Mouse (Mus musculus): ENCODE measurements around the gene Olfr65. TPM values are rescaled to one million over a fixed set of nuclear protein-coding genes. Genes with fewer than 3 reads are reported as not detected.

Olfr65 gene
- not detected in 2 replicates for polyA plus RNA-seq (2012; rRNA removed)

GRCm38 (mm10) chr7:103903187-103903586, at the start of gene Olfr65:
Olfr65 (plus strand) TSS chr7:103903487.
- H3K27ac ChIP-seq (ENCODE audit: control insufficient read depth, insufficient read depth, low read depth, low read length) = no peak within 1 kb of the TSS
- no peak within 1 kb of the TSS for H3K4me3 ChIP-seq (ENCODE audit: control insufficient read depth, low read depth, low read length)
- TF ChIP-seq POLR2A (IDR thresholded peaks at IDR 0.05; ENCODE audit: control insufficient read depth, low read depth, low read length) (no peak), CTCF (IDR thresholded peaks at IDR 0.05; ENCODE audit: control insufficient read depth, insufficient read depth, insufficient replicate concordance, low read depth, low read length) (no peak)
- no peaks in the 10 kb centered on the region for H3K4me1 ChIP-seq (ENCODE audit: control insufficient read depth, insufficient read depth, low read length)
- no peaks in the 10 kb centered on the region for H3K36me3 ChIP-seq (ENCODE audit: control insufficient read depth, insufficient read depth, low read length)
- no peaks in the 10 kb centered on the region for H3K27me3 ChIP-seq (ENCODE audit: control insufficient read depth, insufficient read depth, low read length)

- Histone ChIP-seq H3K27ac (ENCODE audit: control insufficient read depth, insufficient read depth, low read depth, low read length) (no peak overlapping the region), H3K4me3 (ENCODE audit: control insufficient read depth, low read depth, low read length) (no peak overlapping the region), H3K4me1 (ENCODE audit: control insufficient read depth, insufficient read depth, low read length) (no peaks in the 10 kb centered on the region), H3K27me3 (ENCODE audit: control insufficient read depth, insufficient read depth, low read length) (no peaks in the 10 kb centered on the region), H3K36me3 (ENCODE audit: control insufficient read depth, insufficient read depth, low read length) (no peaks in the 10 kb centered on the region)
- TF ChIP-seq POLR2A (IDR thresholded peaks at IDR 0.05; ENCODE audit: control insufficient read depth, low read depth, low read length) = no peak
- no peak for TF ChIP-seq CTCF (IDR thresholded peaks at IDR 0.05; ENCODE audit: control insufficient read depth, insufficient read depth, insufficient replicate concordance, low read depth, low read length)
These were observed 48.6 kb upstream of the Olfr65 start for GRCm38 (mm10) chr7:103854669-103855068.

- Histone ChIP-seq H3K27me3 (ENCODE audit: control insufficient read depth, insufficient read depth, low read length) (no peaks in the 10 kb centered on the region), H3K27ac (ENCODE audit: control insufficient read depth, insufficient read depth, low read depth, low read length) (no peak overlapping the region), H3K36me3 (ENCODE audit: control insufficient read depth, insufficient read depth, low read length) (no peaks in the 10 kb centered on the region), H3K4me1 (ENCODE audit: control insufficient read depth, insufficient read depth, low read length) (no peaks in the 10 kb centered on the region), H3K4me3 (ENCODE audit: control insufficient read depth, low read depth, low read length) (no peak overlapping the region)
- no peak for TF ChIP-seq POLR2A (IDR thresholded peaks at IDR 0.05; ENCODE audit: control insufficient read depth, low read depth, low read length)
- TF ChIP-seq CTCF (IDR thresholded peaks at IDR 0.05; ENCODE audit: control insufficient read depth, insufficient read depth, insufficient replicate concordance, low read depth, low read length) = no peak
These were observed 44.2 kb upstream of the Olfr65 start for GRCm38 (mm10) chr7:103859076-103859475.

- no peaks in the 10 kb centered on the region for H3K27me3 ChIP-seq (ENCODE audit: control insufficient read depth, insufficient read depth, low read length)
- H3K27ac ChIP-seq (ENCODE audit: control insufficient read depth, insufficient read depth, low read depth, low read length) = no peak overlapping the region
- TF ChIP-seq CTCF (IDR thresholded peaks at IDR 0.05; ENCODE audit: control insufficient read depth, insufficient read depth, insufficient replicate concordance, low read depth, low read length) = no peak
- TF ChIP-seq POLR2A (IDR thresholded peaks at IDR 0.05; ENCODE audit: control insufficient read depth, low read depth, low read length) = no peak
- no peaks in the 10 kb centered on the region for H3K36me3 ChIP-seq (ENCODE audit: control insufficient read depth, insufficient read depth, low read length)
- no peaks in the 10 kb centered on the region for H3K4me1 ChIP-seq (ENCODE audit: control insufficient read depth, insufficient read depth, low read length)
- no peak overlapping the region for H3K4me3 ChIP-seq (ENCODE audit: control insufficient read depth, low read depth, low read length)
These were observed 42.4 kb upstream of the Olfr65 start for GRCm38 (mm10) chr7:103860855-103861254.

GRCm38 (mm10) chr7:103861531-103861930, 41.8 kb upstream of the Olfr65 start:
- Histone ChIP-seq H3K36me3 (ENCODE audit: control insufficient read depth, insufficient read depth, low read length) (no peaks in the 10 kb centered on the region), H3K4me1 (ENCODE audit: control insufficient read depth, insufficient read depth, low read length) (no peaks in the 10 kb centered on the region), H3K27me3 (ENCODE audit: control insufficient read depth, insufficient read depth, low read length) (no peaks in the 10 kb centered on the region), H3K4me3 (ENCODE audit: control insufficient read depth, low read depth, low read length) (no peak overlapping the region), H3K27ac (ENCODE audit: control insufficient read depth, insufficient read depth, low read depth, low read length) (no peak overlapping the region)
- TF ChIP-seq CTCF (IDR thresholded peaks at IDR 0.05; ENCODE audit: control insufficient read depth, insufficient read depth, insufficient replicate concordance, low read depth, low read length) (no peak), POLR2A (IDR thresholded peaks at IDR 0.05; ENCODE audit: control insufficient read depth, low read depth, low read length) (no peak)

GRCm38 (mm10) chr7:103865716-103866115, 37.6 kb upstream of the Olfr65 start:
- Histone ChIP-seq H3K4me3 (ENCODE audit: control insufficient read depth, low read depth, low read length) (no peak overlapping the region), H3K27ac (ENCODE audit: control insufficient read depth, insufficient read depth, low read depth, low read length) (no peak overlapping the region), H3K36me3 (ENCODE audit: control insufficient read depth, insufficient read depth, low read length) (no peaks in the 10 kb centered on the region), H3K4me1 (ENCODE audit: control insufficient read depth, insufficient read depth, low read length) (no peaks in the 10 kb centered on the region), H3K27me3 (ENCODE audit: control insufficient read depth, insufficient read depth, low read length) (no peaks in the 10 kb centered on the region)
- TF ChIP-seq POLR2A (IDR thresholded peaks at IDR 0.05; ENCODE audit: control insufficient read depth, low read depth, low read length) (no peak), CTCF (IDR thresholded peaks at IDR 0.05; ENCODE audit: control insufficient read depth, insufficient read depth, insufficient replicate concordance, low read depth, low read length) (no peak)

- Histone ChIP-seq H3K4me1 (ENCODE audit: control insufficient read depth, insufficient read depth, low read length) (no peaks in the 10 kb centered on the region), H3K4me3 (ENCODE audit: control insufficient read depth, low read depth, low read length) (no peak overlapping the region), H3K27ac (ENCODE audit: control insufficient read depth, insufficient read depth, low read depth, low read length) (no peak overlapping the region), H3K36me3 (ENCODE audit: control insufficient read depth, insufficient read depth, low read length) (no peaks in the 10 kb centered on the region), H3K27me3 (ENCODE audit: control insufficient read depth, insufficient read depth, low read length) (no peaks in the 10 kb centered on the region)
- TF ChIP-seq CTCF (IDR thresholded peaks at IDR 0.05; ENCODE audit: control insufficient read depth, insufficient read depth, insufficient replicate concordance, low read depth, low read length) = no peak
- TF ChIP-seq POLR2A (IDR thresholded peaks at IDR 0.05; ENCODE audit: control insufficient read depth, low read depth, low read length) = no peak
These were observed 32.6 kb upstream of the Olfr65 start for GRCm38 (mm10) chr7:103870667-103871066.

- H3K36me3 ChIP-seq (ENCODE audit: control insufficient read depth, insufficient read depth, low read length) = no peaks in the 10 kb centered on the region
- H3K27ac ChIP-seq (ENCODE audit: control insufficient read depth, insufficient read depth, low read depth, low read length) = no peak overlapping the region
- H3K4me3 ChIP-seq (ENCODE audit: control insufficient read depth, low read depth, low read length) = no peak overlapping the region
- TF ChIP-seq POLR2A (IDR thresholded peaks at IDR 0.05; ENCODE audit: control insufficient read depth, low read depth, low read length) = no peak
- no peak for TF ChIP-seq CTCF (IDR thresholded peaks at IDR 0.05; ENCODE audit: control insufficient read depth, insufficient read depth, insufficient replicate concordance, low read depth, low read length)
- no peaks in the 10 kb centered on the region for H3K4me1 ChIP-seq (ENCODE audit: control insufficient read depth, insufficient read depth, low read length)
- no peaks in the 10 kb centered on the region for H3K27me3 ChIP-seq (ENCODE audit: control insufficient read depth, insufficient read depth, low read length)
These were observed 30.2 kb upstream of the Olfr65 start for GRCm38 (mm10) chr7:103873064-103873463.
